Mouse (Mus musculus): ENCODE measurements around the gene Icam4. TPM values are rescaled to one million over a fixed set of nuclear protein-coding genes. Genes with fewer than 3 reads are reported as not detected.
"Not testable (repeated sequence)": the region's sequence is repeated elsewhere in the genome, so short reads cannot be mapped to it uniquely, and the experiment has no call there.

Icam4 gene
- polyA plus RNA-seq, 1 experiment from 2014 or later, result not detected

DNA sequence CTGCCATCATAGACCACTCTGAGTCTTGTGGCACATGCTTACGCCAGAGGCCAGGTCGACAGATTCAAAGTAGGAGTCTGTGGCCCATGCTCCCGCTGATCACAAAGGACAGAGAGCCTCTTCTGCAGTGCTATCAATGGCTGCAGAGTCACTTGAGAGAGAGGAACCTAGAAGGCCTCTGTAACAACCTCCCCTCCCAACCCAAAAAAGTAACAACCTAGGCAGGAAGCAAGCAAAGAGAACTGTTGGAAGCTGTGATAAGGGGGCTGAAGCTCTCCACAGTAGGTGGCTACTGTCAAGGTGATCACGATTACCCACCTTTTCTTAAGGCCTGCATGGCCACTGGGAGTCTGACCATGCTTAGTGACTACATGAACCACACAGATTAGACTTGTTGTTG lies 14.4 kb downstream of the Icam4 start:
- Histone ChIP-seq H3K9me3 (no peaks in the 10 kb centered on the region), H3K27ac (replicated peaks) (no peak overlapping the region), H3K9ac (no peak overlapping the region), H3K36me3 (no peaks in the 10 kb centered on the region), H3K4me2 (no peak overlapping the region), H3K4me3 (no peak overlapping the region), H3K27me3 (peaks cover 24% of the 10 kb centered on the region), H3K4me1 (replicated peaks) (0 out of 2 replicates have a peak, but pooled peaks cover under 1% of the 10 kb centered on the region)
- no peak for ATAC-seq (ENCODE audit: low FRiP score, low read depth)
- WGBS, result 81% methylated on average over 4 of the region's 4 CpGs

- not testable (repeated sequence) for H3K9ac ChIP-seq; H3K4me1 ChIP-seq (replicated peaks); H3K36me3 ChIP-seq; H3K4me3 ChIP-seq; H3K9me3 ChIP-seq; H3K4me2 ChIP-seq; H3K27ac ChIP-seq (replicated peaks); ATAC-seq (ENCODE audit: low FRiP score, low read depth)
- H3K27me3 ChIP-seq, result peaks cover 12% of the 10 kb centered on the region
- 74% methylated on average over 1 of the region's 1 CpGs for WGBS
These were observed 15.6 kb downstream of the Icam4 start for GRCm38 (mm10) chr9:21044785-21045184.

GRCm38 (mm10) chr9:21045235-21045634 lies 16.1 kb downstream of the Icam4 start:
- no peaks in the 10 kb centered on the region for H3K9me3 ChIP-seq
- WGBS, result 89% methylated on average over 3 of the region's 3 CpGs
- H3K4me3 ChIP-seq, result no peak overlapping the region
- H3K4me1 ChIP-seq (replicated peaks), result no peaks in the 10 kb centered on the region
- no peak overlapping the region for H3K27ac ChIP-seq (replicated peaks)
- no peaks in the 10 kb centered on the region for H3K36me3 ChIP-seq
- no peak for ATAC-seq (ENCODE audit: low FRiP score, low read depth)
- H3K9ac ChIP-seq, result no peak overlapping the region
- H3K4me2 ChIP-seq, result no peak overlapping the region
- H3K27me3 ChIP-seq, result peaks cover 7% of the 10 kb centered on the region; the same call in 1 of the 2 replicates

DNA sequence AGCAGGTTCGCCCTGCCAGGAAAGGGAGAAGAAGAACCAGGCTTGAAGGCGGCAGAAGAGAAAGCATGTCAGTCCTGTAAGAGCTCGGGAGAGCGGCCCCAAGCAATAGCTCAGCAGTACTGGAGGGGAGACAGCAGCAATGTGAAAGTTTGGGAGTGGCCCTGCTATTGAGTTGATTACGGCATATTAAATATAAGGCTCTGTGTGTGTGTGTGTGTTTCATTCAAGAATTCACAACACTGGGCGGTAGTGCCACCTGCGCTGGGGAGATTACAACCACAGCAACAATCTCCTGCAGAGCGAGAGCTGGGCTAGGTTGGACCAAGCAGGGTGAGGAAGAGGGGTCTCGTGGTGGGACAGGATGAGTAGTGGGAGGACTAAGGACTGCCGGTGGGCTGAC lies 22.4 kb downstream of the Icam4 start:
- no peak overlapping the region for H3K4me2 ChIP-seq
- H3K9me3 ChIP-seq, result no peaks in the 10 kb centered on the region
- no peak overlapping the region for H3K27ac ChIP-seq (replicated peaks)
- H3K4me3 ChIP-seq, result no peak overlapping the region
- no peaks in the 10 kb centered on the region for H3K27me3 ChIP-seq
- 68% methylated on average over 10 of the region's 10 CpGs for WGBS
- H3K36me3 ChIP-seq, result no peaks in the 10 kb centered on the region
- no peak for ATAC-seq (ENCODE audit: low FRiP score, low read depth)
- no peaks in the 10 kb centered on the region for H3K4me1 ChIP-seq (replicated peaks)
- H3K9ac ChIP-seq, result no peak overlapping the region

- Histone ChIP-seq H3K4me3 (no peak overlapping the region), H3K9ac (no peak overlapping the region), H3K4me1 (replicated peaks) (no peaks in the 10 kb centered on the region), H3K36me3 (peaks cover 28% of the 10 kb centered on the region), H3K27me3 (no peaks in the 10 kb centered on the region), H3K27ac (replicated peaks) (no peak overlapping the region), H3K9me3 (no peaks in the 10 kb centered on the region), H3K4me2 (no peak overlapping the region)
- ATAC-seq (ENCODE audit: low FRiP score, low read depth), result no peak
- WGBS, result 92% methylated on average over 2 of the region's 2 CpGs
These were observed 33.8 kb downstream of the Icam4 start for GRCm38 (mm10) chr9:21062928-21063327.

- peaks cover 41% of the 10 kb centered on the region for H3K36me3 ChIP-seq
- H3K4me1 ChIP-seq (replicated peaks), result peaks cover 7% of the 10 kb centered on the region
- H3K4me2 ChIP-seq, result no peak within 1 kb of the TSS
- H3K4me3 ChIP-seq, result no peak within 1 kb of the TSS
- H3K27ac ChIP-seq (replicated peaks), result no peak within 1 kb of the TSS
- no peak for ATAC-seq (ENCODE audit: low FRiP score, low read depth)
- H3K9ac ChIP-seq, result no peak within 1 kb of the TSS
- H3K27me3 ChIP-seq, result no peaks in the 10 kb centered on the region
- WGBS, result 90% methylated on average over 27 of the region's 27 CpGs
- H3K9me3 ChIP-seq, result no peaks in the 10 kb centered on the region
These were observed 38.0 kb downstream of the Icam4 start, which contains the start of gene Zglp1 for GRCm38 (mm10) chr9:21067006-21067684. Gene Zglp1 (minus strand): TSS chr9:21067093.

DNA sequence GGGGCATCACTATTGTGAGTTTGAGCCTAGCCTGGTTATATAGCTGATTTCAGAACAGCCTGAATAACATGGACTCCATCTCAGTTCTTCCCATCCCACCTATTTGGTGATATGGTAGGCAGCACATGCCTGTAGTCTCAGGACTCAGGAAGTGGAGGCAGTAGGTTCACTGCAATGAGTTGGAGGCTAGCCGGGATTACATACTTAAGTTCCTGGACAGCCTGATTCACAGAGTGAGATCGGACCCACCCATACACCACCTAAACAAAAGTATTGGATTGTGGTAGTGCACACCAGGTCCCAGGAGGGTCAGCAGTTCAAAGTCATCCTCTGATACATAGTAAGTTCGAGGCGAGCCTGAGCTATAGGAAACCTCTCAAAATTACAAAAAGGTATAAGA lies 43.5 kb downstream of the Icam4 start:
- 19% methylated on average over 4 of the region's 4 CpGs for WGBS
- Histone ChIP-seq H3K36me3 (peaks cover 38% of the 10 kb centered on the region), H3K4me1 (replicated peaks) (peaks cover 23% of the 10 kb centered on the region), H3K27ac (replicated peaks) (peak overlapping the region; percentile 75; the same call in 1 of the 2 replicates), H3K4me3 (peak overlapping the region; percentile 78), H3K9me3 (no peaks in the 10 kb centered on the region), H3K27me3 (no peaks in the 10 kb centered on the region), H3K4me2 (peak overlapping the region; percentile 80), H3K9ac (peak overlapping the region; percentile 77)
- peak; percentile 10; the same call in 1 of the 2 replicates for ATAC-seq (ENCODE audit: low FRiP score, low read depth)

DNA sequence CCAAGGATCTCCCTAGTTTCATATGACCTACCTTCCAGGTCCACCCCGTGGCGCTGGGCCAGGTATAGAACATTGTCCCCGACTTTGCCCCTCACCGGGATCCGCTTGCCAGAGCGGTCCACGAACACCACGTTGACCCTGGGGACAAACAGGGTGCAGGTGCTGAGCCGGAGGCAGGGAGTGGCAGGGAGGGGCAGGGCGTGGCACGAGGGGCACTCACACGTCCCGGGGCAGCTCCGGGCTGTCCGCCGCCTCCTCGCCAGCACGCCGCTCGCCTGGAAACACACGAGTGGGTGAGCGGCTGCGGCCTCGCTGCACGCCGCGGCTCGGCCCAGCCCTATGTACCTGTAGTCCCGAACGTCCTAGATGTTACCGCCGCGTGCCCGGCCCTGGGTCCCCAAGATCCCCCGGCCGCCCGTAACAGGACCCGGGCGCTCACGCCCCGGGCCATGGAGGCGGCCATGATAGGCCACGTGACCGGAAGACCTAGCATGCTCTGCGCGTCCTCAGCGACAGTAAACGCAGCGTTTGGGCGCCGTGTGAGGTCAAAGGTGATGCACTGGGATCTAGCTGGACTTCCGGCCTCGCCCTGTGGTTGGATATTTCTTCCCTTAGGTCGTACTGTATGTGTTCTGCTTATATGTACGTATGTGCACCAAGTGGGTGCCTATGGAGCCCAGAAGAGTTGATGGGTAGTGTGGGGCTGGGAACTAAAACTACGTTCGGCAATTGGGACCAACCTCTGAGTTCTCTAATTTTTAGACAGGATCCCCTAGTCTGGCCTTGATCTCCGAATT lies 44.1 kb downstream of the Icam4 start, which contains the start of the genes Gm49373 and Fdx1l:
Gene Gm49373 (minus strand): TSS at position 53 of the 797 bp plus-strand sequence.
Gene Fdx1l (minus strand): TSS at position 571 of the 797 bp plus-strand sequence.
- H3K9ac ChIP-seq, result peak within 1 kb of the TSS; percentile 77
- H3K27ac ChIP-seq (replicated peaks), result peak within 1 kb of the TSS; percentile 75
- H3K36me3 ChIP-seq, result peaks cover 42% of the 10 kb centered on the region
- peak; percentile 94 for ATAC-seq (ENCODE audit: low FRiP score, low read depth)
- H3K4me2 ChIP-seq, result peak within 1 kb of the TSS; percentile 80
- H3K4me3 ChIP-seq, result peak within 1 kb of the TSS; percentile 78
- no peaks in the 10 kb centered on the region for H3K27me3 ChIP-seq
- WGBS, result 3% methylated on average over 57 of the region's 58 CpGs
- H3K9me3 ChIP-seq, result no peaks in the 10 kb centered on the region
- peaks cover 23% of the 10 kb centered on the region for H3K4me1 ChIP-seq (replicated peaks)

DNA sequence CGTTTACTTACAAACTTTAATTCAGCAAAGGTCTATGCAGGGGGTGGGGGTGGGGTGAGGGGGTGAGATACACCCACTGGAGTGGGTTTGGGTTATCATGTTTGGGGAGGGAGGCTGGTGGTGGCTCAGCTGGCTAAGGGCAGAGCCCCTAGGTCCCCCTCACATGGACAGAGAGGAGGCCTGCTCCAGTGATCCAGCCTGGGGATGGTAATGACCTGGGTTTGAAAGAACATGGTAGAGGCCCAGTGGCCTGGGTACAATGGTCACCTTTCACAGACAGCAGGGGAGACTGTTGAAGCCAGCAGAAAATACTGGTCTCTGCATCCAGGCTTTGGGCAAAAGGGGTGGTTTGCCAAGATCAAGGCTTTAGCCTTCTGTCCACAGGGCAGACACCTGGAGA lies 45.0 kb downstream of the Icam4 start:
- Histone ChIP-seq H3K4me2 (0 out of 2 replicates have a peak overlapping the region, but pooled peaks have one; percentile 80), H3K9me3 (no peaks in the 10 kb centered on the region), H3K4me1 (replicated peaks) (peaks cover 23% of the 10 kb centered on the region), H3K27me3 (no peaks in the 10 kb centered on the region), H3K9ac (no peak overlapping the region), H3K4me3 (no peak overlapping the region), H3K27ac (replicated peaks) (peak overlapping the region; percentile 75), H3K36me3 (peaks cover 44% of the 10 kb centered on the region)
- 86% methylated on average over 1 of the region's 1 CpGs for WGBS
- no peak for ATAC-seq (ENCODE audit: low FRiP score, low read depth)

DNA sequence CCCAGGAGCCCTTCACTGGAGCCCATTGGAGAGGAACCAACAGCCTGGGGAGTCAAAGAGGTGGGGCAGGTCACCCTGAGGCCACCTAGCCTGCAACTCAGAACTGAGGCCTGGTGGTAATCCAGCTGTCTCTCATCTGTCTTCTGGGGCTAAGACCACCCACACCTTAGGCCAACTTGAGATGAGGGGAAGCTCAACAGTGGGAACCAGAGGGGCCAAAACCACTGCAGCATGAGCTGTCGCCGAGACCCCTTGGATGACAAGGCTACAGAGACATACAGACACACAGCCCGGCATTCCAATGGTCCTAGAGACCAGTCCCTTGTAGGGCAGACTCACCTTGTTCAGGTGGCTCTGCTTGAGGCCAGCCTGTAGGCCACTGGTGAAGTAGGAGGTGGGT lies 46.5 kb downstream of the Icam4 start:
- Histone ChIP-seq H3K27me3 (no peaks in the 10 kb centered on the region), H3K9me3 (no peaks in the 10 kb centered on the region)
- WGBS, result 91% methylated on average over 3 of the region's 3 CpGs

More for the DNA sequence above, 46.5 kb downstream of the Icam4 start:
- no peak overlapping the region for H3K4me2 ChIP-seq
- no peak overlapping the region for H3K9ac ChIP-seq
- H3K4me1 ChIP-seq (replicated peaks), result peaks cover 23% of the 10 kb centered on the region
- H3K4me3 ChIP-seq, result no peak overlapping the region
- peaks cover 55% of the 10 kb centered on the region for H3K36me3 ChIP-seq
- no peak overlapping the region for H3K27ac ChIP-seq (replicated peaks)
- ATAC-seq (ENCODE audit: low FRiP score, low read depth), result no peak
